Mouse (Mus musculus) thymus, postnatal 36 days (tissue): ENCODE measurements around the gene Calhm2.

Experiments
- DNase-seq, 2 experiments: peaks; one replicate each; pipeline ENCODE4 v3.0.0; 2022; ENCODE audit warnings: mixed read lengths in 2 of 2

Gene Calhm2

DNA sequence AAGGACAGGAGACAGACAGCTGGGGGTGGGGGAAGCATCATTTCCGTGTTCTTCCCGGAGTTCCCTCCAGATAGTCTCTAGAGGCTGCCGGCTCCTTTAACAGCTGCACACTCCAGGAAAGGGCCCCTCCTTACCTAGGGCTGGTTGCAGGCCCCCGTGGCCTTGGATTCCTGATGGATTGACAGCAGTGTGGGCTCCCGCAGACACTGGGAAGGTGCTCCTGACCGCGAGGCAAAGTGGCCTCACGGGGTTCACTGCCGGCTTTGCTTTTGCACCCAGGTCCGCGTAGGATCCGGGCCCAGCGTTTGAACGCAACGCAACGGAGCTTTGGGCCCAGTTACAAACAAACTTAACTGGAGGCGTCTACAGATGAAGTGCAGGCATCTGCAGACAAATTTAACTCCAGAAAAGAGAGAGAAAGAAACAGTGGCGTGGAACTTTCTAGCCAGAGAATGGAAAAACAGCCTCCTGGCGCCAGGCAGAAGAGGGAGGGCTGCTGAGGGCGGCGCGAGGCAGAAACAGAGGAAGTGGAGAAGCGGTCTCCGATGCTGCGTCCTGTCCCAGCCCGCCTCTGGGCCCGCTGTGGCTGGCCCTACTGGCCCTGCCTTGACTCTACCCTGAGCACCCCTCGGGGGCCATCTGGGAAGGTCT lies at the start of gene Calhm2:
Calhm2 (minus strand) TSS at position 524 of the 651 bp plus-strand sequence.
- DNase-seq = peak; percentile 55 to 57

DNA sequence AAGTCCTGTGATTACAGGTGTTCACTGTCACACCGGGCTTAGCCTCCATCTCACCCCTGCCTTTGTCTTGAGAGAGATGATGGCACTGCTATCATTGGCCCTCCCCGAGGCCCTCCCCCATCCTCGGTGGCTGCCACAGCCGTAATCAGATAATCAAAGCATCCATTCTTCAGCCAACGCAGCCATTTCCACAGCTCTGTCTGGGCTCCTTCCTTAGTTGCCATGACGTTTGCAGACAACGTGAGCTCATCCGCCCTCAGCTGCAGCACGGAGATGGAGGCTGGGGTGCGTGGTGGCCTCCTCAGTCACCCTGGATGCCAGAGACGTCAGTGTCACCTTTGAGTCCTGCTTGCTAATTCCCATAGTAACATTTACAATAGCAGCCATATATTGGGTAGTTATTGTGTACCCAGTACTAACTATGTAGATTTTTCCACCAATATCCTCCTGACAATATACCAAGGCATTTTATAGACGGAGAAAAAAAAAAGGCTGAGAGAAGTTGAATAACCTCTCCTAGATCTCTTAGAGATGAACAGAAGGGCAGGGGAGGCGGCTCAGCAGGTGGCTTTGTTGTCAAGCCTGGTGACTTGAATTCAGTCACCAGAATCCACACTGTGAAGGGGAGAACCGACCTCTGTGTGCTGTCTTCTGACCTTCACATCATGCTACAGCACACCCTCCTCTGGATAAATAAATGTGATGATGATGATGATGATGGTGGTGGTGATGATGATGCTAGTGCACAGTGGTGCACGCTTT lies 48.6 kb upstream of the Calhm2 start:
- no peak for DNase-seq

DNA sequence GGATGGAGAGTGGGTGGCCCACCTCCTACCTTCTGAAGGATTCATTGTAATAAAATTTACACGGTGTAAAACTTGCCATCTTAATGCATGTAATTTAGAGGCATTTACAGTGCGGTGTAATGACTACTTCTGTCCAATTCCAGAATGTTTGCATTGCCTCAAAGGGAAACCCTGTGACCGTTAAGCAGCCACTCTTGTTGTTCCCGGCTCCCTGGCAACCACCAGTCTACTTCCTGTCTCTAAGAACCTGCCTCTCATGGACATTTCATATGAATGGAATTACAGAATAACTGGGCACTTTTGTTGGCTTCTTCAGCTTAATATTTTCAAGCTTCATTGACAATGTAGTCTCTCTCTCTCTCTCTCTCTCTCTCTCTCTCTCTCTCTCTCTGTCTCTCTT lies 46.6 kb upstream of the Calhm2 start:
- DNase-seq = no peak

DNA sequence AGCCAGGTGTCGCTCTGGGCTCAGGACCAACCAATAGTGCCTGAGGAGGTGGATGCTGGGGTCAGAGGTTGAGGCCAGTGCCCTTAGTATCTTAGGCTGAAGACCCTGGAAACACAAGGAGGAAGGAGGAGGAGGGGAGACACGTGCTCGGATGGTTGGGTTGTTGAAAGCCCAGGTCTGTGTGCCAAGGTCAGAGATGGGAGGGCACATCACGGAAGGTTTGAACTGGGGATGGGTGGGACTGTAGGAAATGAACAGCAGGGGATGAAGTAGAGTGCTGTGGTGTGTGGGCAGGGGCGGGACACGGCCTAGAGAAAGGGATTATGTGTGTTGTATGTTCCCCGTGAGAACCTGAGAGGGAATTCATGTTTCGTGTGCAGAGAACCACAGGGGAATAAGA lies 46.1 kb upstream of the Calhm2 start:
- no peak for DNase-seq

DNA sequence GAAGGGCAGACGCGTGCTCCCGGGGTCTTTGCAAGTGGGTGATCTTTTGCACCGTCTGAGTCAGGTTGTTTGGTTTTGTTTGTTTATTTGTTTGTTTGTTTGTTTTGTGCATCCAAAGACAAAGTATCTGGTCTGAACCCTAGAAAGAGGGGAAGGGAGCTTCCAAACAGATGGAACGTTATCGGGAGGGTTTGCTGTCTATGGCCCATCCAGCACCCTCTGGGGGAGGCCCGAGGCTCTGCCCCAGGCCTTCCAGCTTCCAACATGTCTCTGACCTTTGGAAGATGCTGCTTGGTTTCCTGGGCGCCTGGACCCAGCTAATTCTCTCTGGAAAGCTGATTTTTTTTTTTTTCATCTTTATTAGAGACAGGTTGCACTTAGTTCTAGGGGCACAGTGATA lies 41.9 kb upstream of the Calhm2 start:
- DNase-seq = no peak

DNA sequence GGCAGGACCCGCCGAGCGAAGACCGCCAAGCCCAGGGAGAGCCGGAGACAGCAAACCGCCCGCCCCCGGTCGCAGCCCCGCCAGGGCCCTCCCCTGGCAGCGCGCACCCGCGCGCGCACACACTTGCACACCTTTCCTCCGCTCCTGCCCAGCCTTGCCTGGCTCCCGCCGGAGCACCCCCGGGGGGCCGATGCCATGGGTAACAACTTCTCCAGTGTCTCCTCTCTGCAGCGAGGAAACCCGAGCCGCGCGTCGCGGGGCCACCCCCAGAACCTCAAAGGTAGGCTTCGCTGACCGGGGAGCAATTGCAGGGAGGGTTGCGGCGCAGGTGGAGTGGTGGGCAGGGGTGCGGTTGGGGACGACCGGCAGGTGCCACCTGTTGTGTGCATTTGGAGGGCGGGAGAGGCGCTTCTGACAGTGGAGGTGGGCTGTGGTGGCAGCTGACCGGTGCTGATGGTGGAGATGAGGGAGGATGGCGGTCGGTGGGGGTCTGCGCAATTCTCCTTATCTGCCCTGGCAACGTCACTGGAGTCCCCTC lies 41.2 kb upstream of the Calhm2 start:
- DNase-seq = peak in 1 of 2 experiments; percentile 8

DNA sequence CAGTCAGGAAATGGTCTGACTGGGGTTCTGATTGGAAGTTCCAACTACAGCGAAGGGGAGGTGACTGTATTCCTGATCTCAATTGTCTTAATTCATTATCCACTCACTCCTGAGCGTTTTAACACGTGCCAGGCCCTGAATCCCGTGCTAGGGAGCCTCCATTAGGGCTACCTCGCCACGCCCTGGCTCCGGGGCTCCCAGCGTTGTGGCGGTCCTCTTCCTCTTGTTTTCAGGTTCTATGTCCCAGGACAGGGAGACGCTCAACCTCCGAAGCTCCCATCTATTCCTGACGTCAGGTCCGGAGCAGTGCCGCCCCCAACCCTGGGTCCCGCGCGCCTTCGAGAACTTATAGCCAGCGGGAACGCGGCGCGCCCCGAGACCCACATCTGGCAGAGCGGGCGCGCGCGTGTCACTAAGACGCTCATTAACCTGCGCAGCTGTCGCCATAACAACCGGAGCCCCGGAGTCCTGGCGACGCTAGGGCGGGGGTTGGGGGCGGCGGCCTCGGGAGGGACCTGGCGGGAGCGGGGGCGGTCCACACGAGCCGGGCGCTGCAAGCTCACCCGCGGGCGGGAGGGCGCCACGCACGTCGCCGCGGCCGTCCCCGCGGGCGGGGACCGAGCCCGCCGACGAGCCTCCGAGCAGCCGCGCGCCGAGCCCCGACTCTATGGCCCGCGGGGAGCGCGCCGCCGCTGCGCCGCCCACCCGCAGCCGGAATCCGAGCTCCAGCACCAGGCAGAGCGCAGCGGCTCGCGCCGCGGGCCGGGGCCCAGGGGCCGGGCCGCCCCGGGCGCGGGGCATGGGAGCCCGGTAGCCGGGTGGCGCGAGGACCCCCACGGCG lies 40.6 kb upstream of the Calhm2 start, which contains the start of gene Neurl1a:
Neurl1a (plus strand) TSS at position 390 of the 841 bp plus-strand sequence.
- DNase-seq = peak; percentile 11 to 27

DNA sequence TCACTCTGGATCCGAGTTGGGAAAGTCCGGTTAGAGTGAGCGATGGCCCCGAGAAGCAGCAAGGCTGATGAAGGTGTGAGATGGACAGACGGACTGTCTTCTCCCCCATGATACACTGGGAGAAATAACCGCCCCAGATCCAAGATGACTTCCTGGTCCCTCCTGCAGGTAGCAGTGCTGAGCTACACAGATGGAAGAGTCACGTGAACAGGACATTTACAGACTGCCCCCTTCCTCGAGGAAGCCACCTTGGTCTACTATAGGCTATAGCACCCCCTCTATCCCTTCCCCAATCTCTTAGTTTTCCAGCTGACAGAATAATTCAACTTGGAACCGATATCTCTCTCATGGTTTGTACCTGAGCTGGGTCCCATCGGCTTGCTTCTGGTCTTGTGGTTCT lies 39.9 kb upstream of the Calhm2 start:
- no peak for DNase-seq

DNA sequence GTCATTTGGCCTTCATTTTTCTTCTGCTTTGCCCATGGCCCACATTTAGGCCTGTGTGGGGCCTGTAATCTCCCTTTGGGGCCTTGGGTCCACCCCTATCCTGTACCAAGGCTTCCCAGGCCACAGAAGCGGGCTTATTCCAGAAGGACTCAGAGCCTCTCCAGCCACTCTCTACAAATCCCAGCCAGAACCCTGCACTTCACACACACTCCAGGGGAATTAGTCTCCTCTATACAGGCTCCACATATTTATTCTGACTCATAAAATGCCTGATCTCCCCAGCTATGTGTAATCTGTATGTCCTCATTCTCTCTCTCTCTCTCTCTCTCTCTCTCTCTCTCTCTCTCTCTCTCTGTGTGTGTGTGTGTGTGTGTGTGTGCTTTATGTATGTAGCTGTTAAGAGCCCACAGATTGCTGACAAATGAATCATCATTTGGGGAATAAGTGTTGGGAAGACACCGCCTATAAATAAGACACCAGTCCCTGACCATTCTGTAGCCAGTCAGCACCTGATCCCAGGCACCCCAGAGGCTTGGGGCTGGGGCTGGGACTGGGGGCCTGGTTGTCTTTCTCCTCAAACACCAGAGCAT lies 38.9 kb upstream of the Calhm2 start:
- no peak for DNase-seq

DNA sequence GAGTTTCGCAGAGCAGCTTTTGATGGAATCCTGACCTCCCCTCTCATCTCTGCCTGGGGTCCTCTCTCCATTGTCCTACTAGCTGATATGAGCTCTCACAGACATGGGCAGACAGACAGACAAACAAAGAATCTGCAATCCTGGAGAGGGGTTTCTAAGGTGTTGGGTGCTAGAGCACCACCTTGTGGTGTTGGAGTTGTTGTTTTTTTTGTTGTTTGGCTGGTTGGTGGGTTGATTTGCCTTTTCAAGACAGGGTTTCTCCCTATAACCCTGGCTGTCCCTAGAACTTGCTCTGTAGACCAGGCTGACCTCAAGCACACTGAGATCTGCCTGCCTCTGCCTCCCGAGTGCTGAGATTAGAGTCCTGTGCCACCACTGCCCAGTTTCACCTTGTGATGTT lies 37.4 kb upstream of the Calhm2 start:
- no peak for DNase-seq

DNA sequence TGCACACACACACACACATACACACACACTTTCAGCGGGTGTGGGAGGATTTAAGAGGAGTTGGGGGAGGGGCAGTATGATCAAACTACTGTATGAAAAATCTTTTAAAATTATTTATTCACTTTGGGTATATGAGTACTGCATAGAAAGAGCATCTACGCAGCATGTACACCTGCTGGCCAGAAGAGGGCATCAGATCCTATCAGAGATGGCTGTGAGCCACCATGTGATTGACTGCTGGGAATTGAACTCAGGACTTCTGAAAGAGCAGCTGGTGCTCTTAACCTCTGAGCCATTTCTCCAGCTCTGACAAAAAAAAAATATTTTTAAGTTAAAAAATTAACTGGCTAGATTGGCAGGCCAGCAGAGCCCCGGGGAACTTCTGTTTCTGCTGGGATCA lies 36.4 kb upstream of the Calhm2 start:
- no peak for DNase-seq

DNA sequence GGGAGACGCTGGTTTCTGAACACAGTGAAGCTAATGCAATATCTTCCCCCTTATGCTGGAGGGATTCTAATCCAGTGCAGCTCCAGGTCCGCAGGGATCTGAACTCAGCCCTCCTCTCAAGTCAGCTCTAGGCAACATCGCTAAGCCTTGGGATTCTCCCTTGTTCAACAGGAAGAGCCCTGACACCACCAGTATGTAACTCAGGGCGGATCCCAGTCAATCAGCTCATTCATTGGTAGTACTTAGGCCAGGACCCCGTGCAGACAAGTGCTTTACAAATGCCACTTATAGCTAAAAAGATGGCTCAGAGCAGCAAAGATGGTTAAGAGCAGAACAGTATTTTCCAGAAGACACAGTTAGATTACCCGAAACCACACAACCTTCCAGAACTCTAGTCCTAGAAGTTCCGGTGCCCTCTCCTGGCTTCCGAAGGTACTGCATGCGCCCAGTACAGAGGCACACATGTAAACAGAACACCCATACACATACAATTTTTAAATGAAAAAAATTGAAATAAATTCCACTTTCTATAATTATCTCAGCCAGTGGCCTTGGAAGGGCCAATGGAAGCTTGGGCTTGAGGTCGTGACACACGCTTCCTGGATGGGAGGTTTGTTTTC lies 30.8 kb upstream of the Calhm2 start:
- peak; percentile 68 to 80 for DNase-seq

DNA sequence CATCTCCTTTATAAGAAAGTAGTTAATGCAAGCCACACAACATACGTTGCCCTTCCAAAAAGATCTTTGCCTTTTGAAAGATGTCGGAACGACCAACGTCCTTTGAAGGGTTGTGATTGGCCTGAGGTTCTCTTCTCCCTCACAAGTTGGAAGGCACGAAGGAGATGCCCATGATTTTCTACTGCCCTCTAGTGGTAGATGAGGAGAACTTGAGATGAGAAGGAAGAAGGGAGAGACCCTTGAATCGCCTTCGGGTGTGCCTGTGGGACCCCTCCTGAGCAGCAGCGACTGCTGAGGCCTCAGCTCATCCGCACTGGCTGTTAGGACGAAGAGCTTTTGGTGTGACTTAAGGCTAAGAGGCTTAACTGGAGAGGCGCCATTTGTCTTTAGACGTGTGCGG lies 30.1 kb upstream of the Calhm2 start:
- DNase-seq = no peak

DNA sequence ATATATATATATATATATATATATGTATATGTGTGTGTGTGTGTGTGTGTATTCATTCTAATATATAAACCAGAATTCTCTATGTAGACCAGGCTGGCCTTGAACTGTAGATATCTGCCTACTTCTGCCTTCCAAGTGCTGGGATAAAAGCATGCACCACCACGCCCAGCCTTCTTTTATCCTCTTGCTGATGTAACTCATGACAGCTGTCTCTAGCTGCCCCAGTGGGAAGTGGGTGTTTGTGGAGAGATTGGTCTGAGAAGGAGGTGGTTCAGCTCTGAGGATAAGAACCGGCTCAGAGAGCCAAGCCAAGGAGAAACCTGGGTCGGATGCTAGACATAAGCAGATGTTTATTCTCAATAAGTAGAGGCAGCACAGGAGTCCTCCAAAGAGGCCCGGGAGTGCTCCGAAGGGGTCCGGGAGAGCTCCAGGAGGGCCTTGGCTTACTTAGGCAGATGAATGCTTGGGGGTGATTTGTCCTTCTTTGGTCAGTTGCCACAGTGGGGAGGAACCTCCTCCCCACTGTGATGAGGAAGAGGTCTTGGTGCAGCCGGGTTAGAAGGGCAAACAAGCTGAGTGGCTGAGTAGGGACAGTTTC lies 29.6 kb upstream of the Calhm2 start:
- no peak for DNase-seq

DNA sequence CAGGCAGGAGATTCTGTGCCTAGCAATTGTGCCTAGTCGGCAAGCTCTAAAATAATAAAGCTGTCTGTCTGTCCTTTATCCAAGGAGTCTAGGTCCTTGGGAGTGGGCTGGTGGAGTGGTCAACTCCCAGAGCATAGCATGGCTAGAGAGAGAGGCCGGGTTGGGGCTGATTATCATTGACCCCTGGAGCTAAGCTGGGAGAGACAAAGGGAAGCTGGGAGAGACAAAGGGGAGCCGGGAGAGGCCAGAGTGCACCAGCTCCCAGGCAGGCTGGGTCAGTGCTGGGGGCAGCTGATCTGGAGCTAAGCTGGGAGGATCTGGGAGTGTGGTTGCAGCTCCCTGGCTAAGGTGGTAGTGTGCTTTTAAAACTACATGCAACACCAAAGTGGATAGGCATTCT lies 28.7 kb upstream of the Calhm2 start:
- no peak for DNase-seq

DNA sequence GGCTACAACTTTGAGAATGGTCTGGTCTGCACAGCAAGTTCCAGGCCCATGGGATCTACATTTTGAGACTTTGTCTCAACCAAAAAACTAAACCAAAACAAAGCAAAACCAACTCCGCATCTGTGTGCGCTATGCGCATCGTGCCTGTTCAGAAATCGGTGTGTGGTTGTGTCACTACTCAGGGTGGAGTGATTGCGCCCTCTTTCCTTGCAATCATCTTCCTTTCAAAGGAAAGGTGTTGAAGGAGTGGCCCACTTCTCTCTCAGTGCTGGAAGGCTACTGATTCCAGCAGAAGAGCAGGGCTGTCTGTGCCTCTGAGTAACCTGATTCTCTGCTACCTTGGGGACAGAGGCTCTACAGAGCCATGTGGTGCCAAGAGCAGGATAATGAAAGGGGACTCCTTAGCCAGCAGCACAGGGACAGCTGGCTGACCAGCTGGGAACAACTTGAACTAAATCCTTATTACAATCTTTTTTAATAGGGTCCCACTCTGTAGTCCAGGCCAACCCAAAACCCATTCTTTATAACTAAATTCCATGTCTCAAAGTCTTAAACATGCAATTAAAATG lies 25.2 kb upstream of the Calhm2 start:
- no peak for DNase-seq

DNA sequence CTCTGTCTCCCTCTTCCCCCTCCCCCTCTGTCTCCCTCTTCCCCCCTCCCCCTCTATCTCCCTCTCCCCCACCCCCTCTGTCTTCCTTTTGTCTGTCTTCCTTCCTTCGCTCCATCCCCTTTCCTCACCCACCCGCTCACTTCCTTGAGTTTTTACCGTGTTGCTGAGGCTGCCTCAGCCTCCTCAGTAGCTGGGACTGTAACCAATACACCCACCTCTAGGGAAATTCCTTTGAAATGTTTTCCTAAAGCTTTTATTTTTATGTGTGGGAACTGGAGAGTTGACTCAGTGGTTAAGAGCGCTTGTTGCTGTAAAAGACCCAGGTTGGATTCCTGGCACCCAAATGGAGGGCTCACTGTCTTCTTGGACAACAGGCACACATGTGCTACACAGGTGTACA lies 23.6 kb upstream of the Calhm2 start:
- DNase-seq = no peak

DNA sequence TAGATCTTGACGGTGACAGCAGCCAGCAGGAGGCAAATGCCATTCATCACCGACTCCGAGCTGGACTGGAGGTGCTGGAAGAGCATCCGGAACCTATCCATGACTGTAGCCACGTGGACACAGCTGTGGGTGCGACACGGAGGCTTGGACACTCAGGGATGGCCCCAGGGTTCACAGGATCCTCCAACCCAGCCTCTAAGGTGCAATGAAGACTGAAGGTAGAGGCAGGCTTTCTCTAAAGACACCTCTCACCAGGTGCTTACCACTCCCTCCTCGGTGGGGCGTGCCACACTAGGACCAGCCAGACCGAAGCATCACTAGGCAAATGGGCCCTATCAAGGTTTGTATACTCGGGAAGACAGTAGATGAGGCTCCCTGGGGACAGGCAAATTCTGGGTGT lies 19.6 kb upstream of the Calhm2 start, which contains the start of gene Calhm3:
Calhm3 (minus strand) TSS at position 101 of the 400 bp plus-strand sequence.
- DNase-seq = no peak

DNA sequence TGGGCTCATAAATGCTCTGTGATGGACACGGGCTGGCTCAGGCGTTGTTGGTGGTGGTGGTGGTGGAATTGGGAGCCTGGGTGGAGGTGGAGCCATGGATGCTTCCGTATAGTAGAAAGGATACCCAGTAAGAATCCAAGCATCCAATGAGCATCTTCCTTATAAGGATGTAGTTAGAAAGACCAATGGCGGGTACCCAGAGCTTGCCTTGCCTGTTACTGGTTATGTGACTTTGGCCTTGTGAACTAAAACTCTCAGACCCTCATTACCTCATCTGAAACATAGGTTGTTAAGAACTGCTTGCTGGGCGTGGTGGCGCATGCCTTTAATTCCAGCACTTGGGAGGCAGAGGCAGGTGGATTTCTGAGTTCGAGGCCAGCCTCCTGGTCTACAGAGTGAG lies 15.7 kb upstream of the Calhm2 start:
- DNase-seq = no peak

DNA sequence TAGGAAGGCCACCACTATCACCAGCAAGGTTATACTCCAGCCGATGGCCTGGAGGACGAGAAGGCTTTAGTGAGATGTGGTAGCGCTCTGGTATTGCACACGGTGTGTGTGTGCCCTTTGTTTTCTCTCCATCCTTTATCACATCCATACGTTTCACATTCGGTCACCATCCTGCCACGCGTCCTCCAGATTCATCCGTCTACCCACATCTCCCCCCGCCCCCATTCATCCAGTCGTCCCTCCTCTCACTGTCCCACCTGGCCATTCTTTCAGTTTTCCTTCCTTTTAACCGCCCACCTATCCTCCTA lies 13.9 kb upstream of the Calhm2 start:
- no peak for DNase-seq

DNA sequence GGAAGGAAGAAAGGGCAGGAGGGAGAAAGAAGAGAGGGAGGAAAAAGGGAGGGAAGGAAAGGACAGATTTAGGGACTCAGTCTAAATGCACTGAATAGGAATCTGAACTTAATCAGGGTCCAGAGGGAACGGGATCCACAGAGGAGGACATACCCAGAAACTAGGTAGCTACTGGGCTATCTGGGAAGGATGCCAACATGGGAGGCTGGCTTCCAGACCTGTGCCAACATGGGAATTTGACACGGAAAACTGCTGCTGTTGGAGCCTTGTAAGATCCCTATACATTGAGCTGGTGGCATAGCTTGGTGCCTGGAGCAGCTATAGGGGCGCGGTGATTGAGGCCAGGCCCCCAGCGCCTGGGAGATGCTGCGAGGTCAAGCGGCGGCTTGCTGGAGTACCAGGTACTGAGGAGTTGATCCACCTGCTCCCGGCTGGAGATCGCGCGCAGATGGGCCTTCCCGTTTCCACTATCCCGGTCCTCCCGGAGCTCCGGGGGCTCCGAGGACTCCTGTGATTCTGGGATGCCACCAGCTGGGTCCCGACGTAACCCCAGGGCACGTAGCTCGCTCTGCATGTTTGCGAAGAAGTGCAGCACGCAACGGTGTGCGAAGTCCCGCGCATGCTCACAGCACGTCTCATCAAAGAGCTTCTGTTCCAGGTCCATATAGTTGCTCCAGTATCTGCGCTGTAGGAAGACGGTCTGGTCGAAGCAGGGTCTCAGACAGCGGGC lies 13.4 kb upstream of the Calhm2 start:
- DNase-seq = no peak
